Mouse (Mus musculus): ENCODE measurements around the gene Pxk.
A peak's percentile ranks its signal among the peaks of the same experiment; 100 is the strongest.

The Pxk gene

DNA sequence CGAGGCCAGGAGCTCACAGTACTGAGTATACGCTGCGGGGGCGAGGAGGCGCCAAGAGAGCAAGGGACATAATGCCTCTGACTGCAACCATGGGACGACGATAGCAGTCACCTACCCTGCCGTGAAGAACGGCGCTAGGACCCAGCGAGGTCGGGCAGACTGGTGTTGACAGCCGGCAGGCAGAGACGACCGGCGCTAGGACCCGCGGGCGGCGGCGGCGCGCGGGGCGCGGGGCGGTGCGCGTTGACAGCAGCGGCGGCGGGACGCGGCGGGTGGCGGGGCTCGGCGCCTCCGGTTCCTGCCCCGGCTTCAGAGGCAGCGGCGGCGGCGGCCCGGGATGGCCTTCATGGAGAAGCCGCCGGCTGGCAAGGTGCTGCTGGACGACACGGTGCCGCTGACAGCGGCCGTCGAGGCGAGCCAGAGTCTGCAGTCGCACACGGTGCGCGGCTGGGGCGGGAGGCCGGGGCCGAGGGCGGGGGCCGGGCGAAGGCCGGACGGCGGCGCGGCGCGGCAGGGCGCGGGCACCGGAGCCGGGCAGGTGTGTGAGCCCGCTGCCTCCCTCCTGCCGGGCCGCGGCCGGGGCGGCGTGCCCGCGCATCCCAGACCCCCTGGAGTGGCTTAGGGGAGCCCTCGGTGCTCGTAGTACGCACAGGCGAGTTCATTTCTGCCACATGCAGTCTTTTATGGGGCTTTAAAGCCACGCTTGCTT is at the start of gene Pxk:
Gene Pxk, plus strand, starts transcription at position 234 of the 709 bp plus-strand sequence.
- DNase-seq (ENCODE audit: low read depth, low spot score) = peak; percentile 97

GRCm38 (mm10) chr14:8049334-8049733 is 48.7 kb upstream of the Pxk start:
- no peak for DNase-seq (ENCODE audit: low read depth, low spot score)

GRCm38 (mm10) chr14:8051869-8052268 is 46.1 kb upstream of the Pxk start:
- no peak for DNase-seq (ENCODE audit: low read depth, low spot score)

DNA sequence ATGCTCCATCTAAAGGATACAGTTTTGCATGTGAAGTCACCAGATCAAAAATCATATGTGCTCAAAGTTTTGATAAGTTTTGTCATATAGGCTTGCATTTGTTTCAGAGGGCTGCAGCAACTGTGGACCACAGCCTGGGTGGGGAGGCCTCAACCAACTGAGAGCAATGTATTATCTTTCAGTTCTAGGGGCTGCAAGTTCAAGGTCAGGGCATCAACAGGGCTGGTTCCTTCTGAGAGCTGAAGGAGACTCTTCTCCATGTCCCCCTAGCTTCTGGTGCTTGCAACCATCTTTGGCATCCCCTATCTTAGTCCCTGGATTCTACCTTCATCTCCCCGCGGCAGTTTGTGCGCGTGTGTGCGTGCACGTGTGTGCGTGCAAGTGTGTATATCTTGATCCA is 45.4 kb upstream of the Pxk start:
- DNase-seq (ENCODE audit: low read depth, low spot score) = no peak

DNA sequence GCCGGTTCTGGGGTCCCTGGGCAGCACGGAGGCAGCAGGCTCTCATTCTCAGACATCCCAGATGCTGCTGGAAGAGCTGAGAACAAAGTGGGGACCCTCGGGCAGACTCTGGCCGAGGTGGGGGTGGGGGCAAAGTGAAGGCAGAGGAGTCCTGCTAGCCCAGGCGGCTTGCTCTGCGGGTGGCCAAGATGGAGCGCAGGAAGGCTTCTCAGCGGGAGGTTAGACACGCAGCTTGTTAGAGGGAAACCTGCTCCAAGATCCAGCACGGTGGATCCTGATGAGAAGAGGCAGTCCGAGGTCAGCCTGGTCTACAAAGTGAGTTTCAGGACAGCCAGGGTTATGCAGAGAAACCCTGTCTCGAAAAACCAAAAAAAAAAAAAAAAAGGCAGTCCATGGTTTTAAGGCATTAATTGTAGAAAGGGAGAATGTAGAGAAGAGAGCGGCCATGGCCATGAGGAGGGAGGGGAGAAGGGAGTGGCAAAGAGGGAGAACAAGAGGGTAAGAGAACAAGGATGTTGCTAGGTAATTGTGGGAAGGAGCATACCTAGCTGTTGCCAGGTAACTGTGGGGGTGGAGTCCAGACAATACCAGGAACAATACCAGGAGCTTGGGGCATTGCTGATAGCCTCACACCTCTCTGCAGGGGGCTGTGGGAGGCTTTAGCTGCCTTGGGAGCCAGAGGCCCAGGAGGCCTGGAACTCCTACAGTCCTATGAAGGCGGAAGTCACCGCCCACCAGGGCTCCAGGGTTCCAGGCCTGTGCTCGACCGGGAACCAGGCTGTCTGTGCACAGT is 43.5 kb upstream of the Pxk start:
- DNase-seq (ENCODE audit: low read depth, low spot score) = no peak

DNA sequence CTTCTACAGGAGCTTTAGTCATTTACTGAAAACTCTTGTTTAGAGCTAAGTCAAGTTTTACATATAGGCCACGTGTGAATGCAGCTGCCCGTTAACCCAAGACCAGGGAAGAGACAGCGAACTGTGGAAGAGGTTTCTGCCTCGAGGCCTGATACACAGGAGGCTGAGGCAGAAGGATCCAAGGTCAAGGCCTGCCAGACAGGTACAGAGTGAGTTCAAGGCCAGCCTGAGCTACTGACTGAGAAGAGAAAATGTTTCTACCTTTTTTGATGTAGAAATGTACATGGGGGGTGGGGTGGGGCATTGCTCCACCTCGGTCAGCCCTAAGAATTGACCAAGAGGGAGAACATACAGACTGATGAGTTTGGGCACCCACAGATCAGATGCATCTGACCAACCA is 41.9 kb upstream of the Pxk start:
- DNase-seq (ENCODE audit: low read depth, low spot score) = no peak

DNA sequence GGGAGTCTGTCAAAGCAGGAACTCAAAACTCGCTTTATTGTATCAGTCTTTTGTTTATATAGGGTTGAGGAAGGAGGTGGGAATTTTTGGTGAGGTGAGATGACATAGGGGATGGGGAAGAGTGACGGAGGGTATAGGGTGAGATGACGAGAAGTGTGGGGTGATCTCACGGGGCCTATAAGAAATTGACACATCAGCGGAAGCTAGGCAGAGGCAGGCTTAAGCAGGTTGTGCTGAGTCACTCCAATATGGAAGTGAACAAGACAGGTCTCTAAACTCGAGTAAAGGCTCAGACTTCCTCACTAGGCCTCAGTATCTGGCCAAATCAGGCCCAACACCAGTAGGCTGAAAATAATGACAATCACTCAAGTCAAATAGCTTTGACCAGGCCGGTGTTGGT is 38.1 kb upstream of the Pxk start:
- DNase-seq (ENCODE audit: low read depth, low spot score) = no peak

DNA sequence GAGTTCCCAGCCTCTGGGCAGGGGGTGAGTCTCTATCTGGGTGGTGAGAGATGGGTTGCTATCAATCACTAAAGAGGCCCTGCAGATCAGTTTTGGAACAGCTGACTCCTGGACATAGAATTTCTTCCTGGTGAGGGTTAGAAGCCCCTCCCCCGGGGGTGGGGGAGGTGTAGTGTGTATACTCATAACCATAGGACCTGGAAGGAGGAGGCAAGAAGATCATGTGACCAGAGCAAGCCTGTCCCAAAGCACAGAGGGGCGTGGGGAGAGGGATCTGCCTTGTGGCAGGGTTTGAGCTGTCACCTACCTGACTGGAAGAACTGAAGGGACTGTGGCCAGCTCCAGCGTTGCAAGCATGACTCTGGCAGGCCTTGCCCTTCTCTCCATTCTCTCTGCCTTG is 35.9 kb upstream of the Pxk start:
- no peak for DNase-seq (ENCODE audit: low read depth, low spot score)

GRCm38 (mm10) chr14:8062537-8063301 is 35.3 kb upstream of the Pxk start:
- DNase-seq (ENCODE audit: low read depth, low spot score) = peak; percentile 86

DNA sequence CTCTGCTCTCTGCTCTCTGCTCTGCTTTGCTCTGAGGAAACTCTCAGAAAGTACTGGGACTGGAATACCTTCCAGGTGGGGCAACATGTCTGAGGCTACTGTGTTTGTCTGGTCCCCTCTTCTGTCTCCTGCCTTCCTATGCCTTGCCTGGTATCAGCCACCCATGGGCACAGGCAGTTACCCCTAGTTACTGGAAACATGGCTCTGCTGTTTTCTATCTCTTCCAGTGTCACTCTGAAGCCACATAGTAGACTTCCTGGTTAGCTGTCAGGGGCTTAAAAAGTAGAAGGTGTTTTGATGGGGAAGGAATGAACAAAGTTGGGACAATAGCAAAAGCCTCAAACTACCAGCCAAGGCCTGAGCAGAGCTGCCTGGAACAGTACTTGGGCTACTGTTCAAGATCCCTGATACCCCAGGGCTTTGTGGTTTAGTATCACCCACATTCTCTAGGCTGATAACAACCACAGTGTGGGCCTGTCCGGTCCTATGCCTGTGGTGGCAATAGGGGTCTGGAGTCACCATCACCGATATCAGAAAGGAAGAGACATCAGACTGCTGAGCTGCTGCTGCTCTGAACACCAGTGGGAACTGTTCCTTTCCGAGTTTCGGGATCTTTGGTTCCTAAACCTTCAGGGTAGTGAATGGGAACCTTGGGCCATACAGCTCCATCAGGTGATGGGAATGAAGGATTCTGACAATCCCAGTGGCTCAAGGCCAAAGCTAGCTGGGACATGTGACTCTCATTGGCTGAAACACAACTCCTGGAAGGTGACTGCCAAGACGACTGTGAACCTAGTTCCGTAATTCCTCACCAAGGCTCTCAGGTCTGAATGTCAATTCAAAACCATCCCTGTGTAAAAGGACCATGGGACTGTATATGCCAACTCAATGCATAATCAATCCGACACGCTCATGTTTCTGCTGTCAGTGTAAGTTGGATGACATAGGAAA is 33.9 kb upstream of the Pxk start:
- DNase-seq (ENCODE audit: low read depth, low spot score) = no peak

DNA sequence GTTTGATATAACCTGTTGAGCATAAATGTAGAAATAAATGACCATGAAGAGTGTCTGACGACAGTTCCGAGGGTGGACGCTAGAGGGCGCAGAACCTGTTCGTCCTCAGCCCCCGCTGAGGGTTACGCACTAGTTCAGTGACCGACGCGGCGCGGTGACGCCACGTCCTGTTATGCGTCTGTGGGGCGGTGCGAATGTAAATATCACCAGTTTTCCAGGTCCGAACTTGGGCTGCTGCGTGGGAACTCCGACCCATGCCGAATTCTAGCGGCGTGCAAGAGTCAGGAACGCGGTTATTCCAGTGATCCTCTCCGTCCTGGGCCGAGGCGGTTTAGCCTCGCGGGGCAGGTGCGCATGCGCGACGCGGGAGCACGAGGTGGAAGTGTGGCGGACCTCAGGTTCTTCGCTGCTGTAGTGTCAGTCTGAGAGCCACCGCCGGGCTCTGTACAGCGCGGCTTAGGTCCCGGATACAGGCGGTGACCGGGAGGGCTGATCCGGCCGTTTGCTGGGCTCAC is 17.8 kb upstream of the Pxk start, which contains the start of gene Rpp14:
Gene Rpp14, plus strand, starts transcription at position 203 of the 515 bp plus-strand sequence.
- peak; percentile 98 for DNase-seq (ENCODE audit: low read depth, low spot score)

- DNase-seq (ENCODE audit: low read depth, low spot score) = no peak
These were observed 17.3 kb upstream of the Pxk start for GRCm38 (mm10) chr14:8080718-8081117.

GRCm38 (mm10) chr14:8082949-8083348 is 15.1 kb upstream of the Pxk start:
- no peak for DNase-seq (ENCODE audit: low read depth, low spot score)

- no peak for DNase-seq (ENCODE audit: low read depth, low spot score)
These were observed 9.0 kb upstream of the Pxk start for GRCm38 (mm10) chr14:8089016-8089415.

GRCm38 (mm10) chr14:8092573-8092972 is 5.4 kb upstream of the Pxk start:
- peak; percentile 58 for DNase-seq (ENCODE audit: low read depth, low spot score)

GRCm38 (mm10) chr14:8093427-8093826 is 4.6 kb upstream of the Pxk start:
- no peak for DNase-seq (ENCODE audit: low read depth, low spot score)

DNA sequence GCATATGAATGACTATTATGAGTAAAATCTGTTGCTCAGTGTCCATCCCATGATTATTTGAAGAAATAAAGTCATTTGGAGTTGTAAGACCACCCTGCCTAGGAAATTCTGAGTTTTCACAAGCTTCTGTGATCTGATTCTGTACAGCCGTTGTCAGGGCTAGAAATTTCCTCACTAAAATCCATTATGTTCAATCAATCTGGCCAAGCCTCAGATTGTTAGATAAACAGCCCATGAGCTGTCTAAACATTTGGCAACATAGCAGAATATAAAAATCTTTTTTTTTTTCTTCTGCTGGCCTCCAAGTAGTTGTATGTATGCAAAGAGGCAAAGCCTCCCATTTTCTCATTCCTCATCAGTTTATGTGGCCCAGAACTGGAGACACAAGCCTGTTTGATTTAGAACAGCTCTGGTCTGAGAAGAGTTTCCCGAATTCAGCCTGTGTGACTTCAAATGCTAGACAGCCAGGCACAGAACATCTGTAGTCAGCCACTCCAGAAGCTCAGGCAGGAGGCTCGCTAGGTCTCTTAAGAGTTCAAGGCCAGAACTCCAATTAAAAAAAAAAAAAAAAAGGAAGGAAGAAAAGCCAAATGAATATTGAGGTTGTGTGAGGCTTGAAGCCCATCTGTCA is 3.0 kb upstream of the Pxk start:
- no peak for DNase-seq (ENCODE audit: low read depth, low spot score)

DNA sequence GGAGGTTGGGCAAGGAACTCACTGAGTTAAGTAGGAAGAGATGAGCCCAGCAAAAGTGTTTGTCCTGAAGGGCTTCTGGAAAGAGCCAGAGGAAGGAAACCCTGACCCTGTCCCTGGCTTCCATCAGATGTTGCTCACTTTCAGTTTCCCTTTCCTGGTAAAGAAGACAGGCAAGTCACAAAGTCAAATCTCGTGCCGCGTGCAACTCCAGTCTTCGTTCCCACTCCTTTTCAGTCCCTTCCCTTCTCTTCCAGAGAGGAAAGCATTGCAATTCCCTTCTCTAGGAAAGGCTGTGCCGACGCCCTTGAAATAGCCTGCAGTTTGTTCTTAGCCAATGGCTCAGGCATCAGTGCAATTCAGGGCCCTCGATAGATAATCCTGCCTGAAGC is 2.5 kb upstream of the Pxk start:
- DNase-seq (ENCODE audit: low read depth, low spot score) = no peak

DNA sequence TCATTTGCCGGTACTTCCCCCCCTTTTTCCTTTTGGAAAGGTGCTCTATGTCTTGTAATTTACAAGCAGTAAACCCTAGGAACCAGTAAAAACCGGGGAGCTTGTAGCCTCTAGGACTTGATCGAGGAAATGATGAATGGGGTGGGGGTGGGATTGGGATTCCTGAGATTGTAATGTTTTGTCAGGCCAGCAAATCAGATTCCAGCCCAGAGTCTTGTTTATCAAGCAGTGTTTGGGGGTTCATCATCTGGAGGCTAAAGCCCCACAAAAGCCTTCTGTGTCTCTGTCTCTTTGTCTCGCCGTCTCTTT is 630 bp downstream of the Pxk start:
- peak; percentile 50 for DNase-seq (ENCODE audit: low read depth, low spot score)

DNA sequence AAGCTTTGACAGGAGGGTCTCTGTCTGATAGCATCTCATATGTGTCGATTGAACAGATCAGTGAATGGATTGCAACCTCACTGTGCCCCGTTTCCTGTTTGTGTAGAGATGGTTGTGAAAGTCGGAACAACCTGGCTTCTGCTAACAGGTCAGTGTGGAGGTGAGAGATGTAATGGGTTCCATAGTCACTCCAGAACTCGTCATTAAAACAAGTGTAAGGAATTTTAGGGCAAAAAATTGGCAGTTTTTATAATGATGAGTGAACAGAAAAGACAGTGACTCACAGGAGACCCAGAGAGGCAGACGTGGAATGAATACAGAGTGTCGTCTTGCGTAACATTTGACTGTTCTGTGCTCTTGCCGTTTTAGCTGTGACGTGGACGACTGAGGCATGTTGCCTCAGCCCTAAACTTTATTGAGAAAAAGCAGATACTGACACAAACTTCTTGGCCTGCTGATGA is 1.6 kb downstream of the Pxk start:
- DNase-seq (ENCODE audit: low read depth, low spot score) = peak; percentile 70

DNA sequence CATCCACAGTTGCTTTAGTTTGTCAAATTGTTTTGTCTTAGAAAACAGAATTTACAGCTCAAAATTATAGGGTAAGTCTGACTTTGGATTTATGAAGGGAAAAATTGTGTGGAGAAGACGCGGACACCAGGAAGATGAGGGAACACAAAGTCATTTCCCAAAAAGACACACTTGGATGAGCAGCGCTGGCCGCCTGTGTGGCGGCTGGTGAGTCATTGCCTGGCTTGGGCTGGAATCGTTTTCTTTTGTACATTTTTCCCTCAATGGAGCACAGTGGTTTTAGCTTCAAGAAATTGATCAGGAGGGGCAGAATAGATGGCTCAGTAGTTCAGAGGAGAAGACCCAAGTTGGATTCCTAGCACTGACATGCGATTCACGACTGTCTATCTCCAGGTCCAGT is 3.9 kb downstream of the Pxk start:
- DNase-seq (ENCODE audit: low read depth, low spot score) = peak; percentile 69
